Mouse (Mus musculus) brain, adult 10 weeks (tissue): ENCODE results near the gene Zfp128. TPM values are rescaled to one million over a fixed set of nuclear protein-coding genes. Genes with fewer than 3 reads are reported as not detected.

Experiments used
- polyA plus RNA-seq: library from polyadenylated mRNA; stranded (reverse); fragments of 350-450 nt; fragmentation: Illumina TruSeq; extraction: RNeasy Lipid Tissue Mini Kit (QIAGEN cat#74804); gene quantifications from one replicate; pipeline ENCODE4 v1.2.3, GENCODE M21; 2015; ENCODE audit warnings: low read depth, low replicate concordance

Zfp128 gene
- polyA plus RNA-seq = 6.8 TPM

GRCm38 (mm10) chr7:12880911-12881660 lies at the start of gene Zfp128:
TSS of gene Zfp128 (plus strand) at chr7:12881177.

GRCm38 (mm10) chr7:12834162-12835120 lies 46.5 kb upstream of the Zfp128 start, which contains the start of gene Zfp110:
TSS of gene Zfp110 (plus strand) at chr7:12834761.

GRCm38 (mm10) chr7:12897655-12898410 lies 16.9 kb downstream of the Zfp128 start, which contains the start of gene Zscan22:
TSS of gene Zscan22 (plus strand) at chr7:12897815.

GRCm38 (mm10) chr7:12921705-12922465 lies 40.9 kb downstream of the Zfp128 start, which contains the start of gene Rps5:
TSS of gene Rps5 (plus strand) at chr7:12922290.

GRCm38 (mm10) chr7:12927191-12927680 lies 46.3 kb downstream of the Zfp128 start, which contains the start of gene Rnf225:
TSS of gene Rnf225 (plus strand) at chr7:12927416.

Other genes with a start within 250 kb of the Zfp128 start
- not detected for gene Vmn2r54, start 240.9 kb upstream of the Zfp128 start, polyA plus RNA-seq
- gene Vmn2r55, start 196.2 kb upstream of the Zfp128 start, polyA plus RNA-seq = not detected
- gene Vmn2r56, start 146.2 kb upstream of the Zfp128 start, polyA plus RNA-seq = not detected
- 17.1 TPM for gene Zscan18, start 77.5 kb upstream of the Zfp128 start, polyA plus RNA-seq
- gene Zfp329, start 62.3 kb upstream of the Zfp128 start, polyA plus RNA-seq = 17.6 TPM
- 12.9 TPM for gene Zfp110, start 46.4 kb upstream of the Zfp128 start, polyA plus RNA-seq
- gene Zscan22, start 16.6 kb downstream of the Zfp128 start, polyA plus RNA-seq = 9.1 TPM
- 684 TPM for gene Rps5, start 41.1 kb downstream of the Zfp128 start, polyA plus RNA-seq
- 1.1 TPM for gene Rnf225, start 46.2 kb downstream of the Zfp128 start, polyA plus RNA-seq
- 6.7 TPM for gene Zfp324, start 84.7 kb downstream of the Zfp128 start, polyA plus RNA-seq
- 7.9 TPM for gene Zfp446, start 96.7 kb downstream of the Zfp128 start, polyA plus RNA-seq
- gene Slc27a5, start 117.0 kb downstream of the Zfp128 start, polyA plus RNA-seq = 0.98 TPM
- 177 TPM for gene Trim28, start 117.9 kb downstream of the Zfp128 start, polyA plus RNA-seq
- 22.8 TPM for gene Zbtb45, start 128.9 kb downstream of the Zfp128 start, polyA plus RNA-seq
- 240 TPM for gene Chmp2a, start 153.6 kb downstream of the Zfp128 start, polyA plus RNA-seq
- gene Ube2m, start 157.1 kb downstream of the Zfp128 start, polyA plus RNA-seq = 279 TPM
- 7.7 TPM for gene Mzf1, start 173.6 kb downstream of the Zfp128 start, polyA plus RNA-seq
- gene Vmn1r85, start 214.0 kb downstream of the Zfp128 start, polyA plus RNA-seq = not detected
- not detected for gene Vmn1r86, start 238.7 kb downstream of the Zfp128 start, polyA plus RNA-seq